Comparison of ENCODE assay signal across 28 mouse cellular contexts in genomic region chr1:171627801-171628200, GRCm38 (mm10). TPM values are rescaled to one million over a fixed set of nuclear protein-coding genes. Genes with fewer than 3 reads are reported as not detected.
"Had no signal": no experiment of that assay in that cellular context is flagged by ENCODE, and none has a peak within 500 bp of the region (broad histone marks: within the 10 kb centered on the region; RNA-seq: fewer than 3 reads in every experiment).

No protein-coding gene starts in this region.

- H3K27ac ChIP-seq: layer of hippocampus, adult 2 months; left cerebral cortex, adult 2 months; liver, embryonic 13.5 days; midbrain, embryonic 10.5 days; midbrain, embryonic 13.5 days had no signal

- DNase-seq: kidney, adult 18-20 months; kidney, adult 9 months; kidney, postnatal 25 days; layer of hippocampus, postnatal 36 days; liver, embryonic 13.5 days; lung, adult 2 months; lung, postnatal 14 days; lung, postnatal 4 days; right cerebral cortex, adult 18-20 months; right cerebral cortex, postnatal 14 days; right cerebral cortex, postnatal 4 days; spleen, adult 18-20 months; thymus, adult 18-20 months; thymus, postnatal 36 days had no signal

- ATAC-seq: midbrain, embryonic 13.5 days; midbrain, embryonic 16.5 days had no signal

- H3K4me1 ChIP-seq: liver, embryonic 13.5 days; midbrain, embryonic 10.5 days; midbrain, embryonic 13.5 days had no signal

- H3K4me3 ChIP-seq: layer of hippocampus, adult 2 months; left cerebral cortex, adult 2 months; liver, embryonic 13.5 days; megakaryocyte, embryonic 14.5 days; midbrain, embryonic 10.5 days; midbrain, embryonic 13.5 days; myocyte had no signal

- H3K36me3 ChIP-seq: liver, embryonic 13.5 days; midbrain, embryonic 10.5 days; midbrain, embryonic 13.5 days had no signal

RNA-seq across cellular contexts. Expression of gene Ly9, which starts 20.6 kb away (rescaled TPM):
- total RNA-seq: layer of hippocampus, adult 2 months; layer of hippocampus, postnatal 36 days; left cerebral cortex, adult 2 months; left cerebral cortex, postnatal 10 days; left cerebral cortex, postnatal 36 days had no signal
- polyA plus RNA-seq: limb, embryonic 11.5 days; midbrain, embryonic 10.5 days; midbrain, embryonic 13.5 days; myocyte; neural tube, embryonic 11.5 days; neural tube, embryonic 14.5 days had no signal

RNA-seq across cellular contexts. Expression of gene Slamf7, which starts 25.0 kb away (rescaled TPM):
- total RNA-seq: layer of hippocampus, adult 2 months; layer of hippocampus, postnatal 10 days; layer of hippocampus, postnatal 36 days; left cerebral cortex, postnatal 36 days had no signal
- polyA plus RNA-seq: kidney, embryonic 16.5 days; limb, embryonic 11.5 days; liver, embryonic 13.5 days; midbrain, embryonic 10.5 days; midbrain, embryonic 13.5 days; midbrain, embryonic 16.5 days; myocyte; neural tube, embryonic 11.5 days; neural tube, embryonic 14.5 days had no signal

RNA-seq across cellular contexts. Expression of gene Cd48, which starts 54.0 kb away (rescaled TPM):
- total RNA-seq: layer of hippocampus, adult 2 months had no signal
- polyA plus RNA-seq: myocyte had no signal
